Mouse (Mus musculus) CH12.LX (cell line): ENCODE measurements around the gene Npw.

ENCODE experiments used
- CTCF ChIP-seq, 2 experiments: IDR thresholded peaks in 1 of 2; conservative IDR thresholded peaks in 1 of 2; 2 replicates each; pipeline ENCODE4 v1.5.1; 2011 to 2012; ENCODE audit warnings: low read depth in 2 of 2, low read length in 2 of 2, improper control_type of control experiment in 1 of 2, inconsistent platforms in 1 of 2, mild to moderate bottlenecking in 1 of 2, moderate library complexity in 1 of 2
- JUN ChIP-seq: IDR thresholded peaks from 2 replicates; pipeline ENCODE4 v1.6.1; 2011; ENCODE audit warnings: low read depth, mild to moderate bottlenecking, low read length, improper control_type of control experiment, moderate library complexity; ENCODE audit not compliant: insufficient read depth
- KAT2A ChIP-seq: IDR thresholded peaks from 2 replicates; pipeline ENCODE4 v1.6.1; 2012; ENCODE audit warnings: low read length, improper control_type of control experiment, inconsistent platforms; ENCODE audit not compliant: insufficient replicate concordance
- POLR2A ChIP-seq: IDR thresholded peaks from 2 replicates; pipeline ENCODE4 v1.6.1; 2011; ENCODE audit warnings: low read depth, mild to moderate bottlenecking, improper control_type of control experiment, low read length
- SMC3 ChIP-seq: IDR thresholded peaks from 2 replicates; pipeline ENCODE4 v1.6.1; 2011; ENCODE audit warnings: low read depth, low read length, improper control_type of control experiment
- UBTF ChIP-seq: IDR thresholded peaks from 2 replicates; pipeline ENCODE4 v1.6.1; 2012; ENCODE audit warnings: low read depth, mild to moderate bottlenecking, inconsistent platforms, low read length, improper control_type of control experiment, moderate library complexity
- USF1 ChIP-seq: IDR thresholded peaks from 2 replicates; pipeline ENCODE4 v1.6.1; 2014; ENCODE audit warnings: low read depth, mild to moderate bottlenecking, inconsistent platforms, low read length, improper control_type of control experiment
- ZNF384 ChIP-seq: IDR thresholded peaks from 2 replicates; pipeline ENCODE4 v1.6.1; 2012; ENCODE audit warnings: low read depth, low read length, improper control_type of control experiment, inconsistent platforms

- TF ChIP-seq CTCF (conservative IDR thresholded peaks at IDR 0.05 in 1 of 2, IDR thresholded peaks at IDR 0.05 in 1 of 2; ENCODE audit: low read depth in 2 of 2, low read length in 2 of 2) (no peak), UBTF (no peak), POLR2A (peak; percentile 92), SMC3 (no peak), JUN (no peak), ZNF384 (no peak; the same call in none of the 2 replicates), KAT2A (peak; percentile 68; the same call in 1 of the 2 replicates), USF1 (no peak)
Observed at GRCm38 (mm10) chr17:24706982-24707800, 48.9 kb upstream of the Npw start, which contains the start of gene Tbl3.
